Mouse (Mus musculus) mature B cell (primary cell): ENCODE data around the gene Tmcc3.
"Not testable (repeated sequence)": the region's sequence is repeated elsewhere in the genome, so short reads cannot be mapped to it uniquely, and the experiment has no call there.

Source experiments
- in situ Hi-C: fragments of 300-500 bp; cut with MboI; formaldehyde crosslinking; loops from 2 replicates; pipeline ENCODE4 v1.14.3; 2019

Tmcc3 gene

GRCm38 (mm10) chr10:94575958-94576357 lies 264.2 kb downstream of the Tmcc3 start:
- in situ Hi-C loops, result no loop called here

GRCm38 (mm10) chr10:94578870-94579269 lies 267.1 kb downstream of the Tmcc3 start:
- in situ Hi-C loops, result no loop called here

GRCm38 (mm10) chr10:94581384-94581783 lies 269.6 kb downstream of the Tmcc3 start:
- in situ Hi-C loops, result no loop called here

GRCm38 (mm10) chr10:94583714-94584113 lies 272.0 kb downstream of the Tmcc3 start:
- in situ Hi-C loops, result no loop called here

GRCm38 (mm10) chr10:94584851-94585359 lies 273.2 kb downstream of the Tmcc3 start:
- in situ Hi-C loops, result no loop called here

GRCm38 (mm10) chr10:94585819-94586218 lies 274.1 kb downstream of the Tmcc3 start:
- in situ Hi-C loops, result no loop called here

- in situ Hi-C loops, result no loop called here
These were observed 277.2 kb downstream of the Tmcc3 start for GRCm38 (mm10) chr10:94588976-94589375.

GRCm38 (mm10) chr10:94595705-94596104 lies 284.0 kb downstream of the Tmcc3 start:
- in situ Hi-C loops, result no loop called here

GRCm38 (mm10) chr10:94599846-94600245 lies 288.1 kb downstream of the Tmcc3 start:
- in situ Hi-C loops, result not testable (repeated sequence)

- in situ Hi-C loops, result no loop called here
These were observed 289.3 kb downstream of the Tmcc3 start for GRCm38 (mm10) chr10:94601034-94601433.

- in situ Hi-C loops, result no loop called here
These were observed 293.7 kb downstream of the Tmcc3 start for GRCm38 (mm10) chr10:94605491-94605890.

GRCm38 (mm10) chr10:94609309-94609777 lies 297.6 kb downstream of the Tmcc3 start:
- in situ Hi-C loops, result no loop called here

- in situ Hi-C loops, result no loop called here
These were observed 299.6 kb downstream of the Tmcc3 start for GRCm38 (mm10) chr10:94611228-94611968.

- in situ Hi-C loops, result no loop called here
These were observed 300.3 kb downstream of the Tmcc3 start for GRCm38 (mm10) chr10:94611969-94612440.

- in situ Hi-C loops, result no loop called here
These were observed 307.8 kb downstream of the Tmcc3 start for GRCm38 (mm10) chr10:94619586-94619985.

GRCm38 (mm10) chr10:94620561-94620960 lies 308.8 kb downstream of the Tmcc3 start:
- in situ Hi-C loops, result loop anchor here (10.0 kb wide), 1 partner anchor 344 kb away; no protein-coding TSS in a partner anchor

- in situ Hi-C loops, result loop anchor here (10.0 kb wide), 1 partner anchor 343 kb away; no protein-coding TSS in a partner anchor
These were observed 309.9 kb downstream of the Tmcc3 start for GRCm38 (mm10) chr10:94621420-94622225.

- in situ Hi-C loops, result loop anchor here (10.0 kb wide), 1 partner anchor 343 kb away; no protein-coding TSS in a partner anchor
These were observed 310.5 kb downstream of the Tmcc3 start for GRCm38 (mm10) chr10:94622281-94622680.

GRCm38 (mm10) chr10:94622828-94623227 lies 311.1 kb downstream of the Tmcc3 start:
- in situ Hi-C loops, result loop anchor here (10.0 kb wide), 1 partner anchor 342 kb away; no protein-coding TSS in a partner anchor

- in situ Hi-C loops, result loop anchor here (10.0 kb wide), 1 partner anchor 341 kb away; no protein-coding TSS in a partner anchor
These were observed 311.9 kb downstream of the Tmcc3 start for GRCm38 (mm10) chr10:94623617-94624016.

- in situ Hi-C loops, result loop anchor here (10.0 kb wide), 1 partner anchor 340 kb away; no protein-coding TSS in a partner anchor
These were observed 313.3 kb downstream of the Tmcc3 start for GRCm38 (mm10) chr10:94625036-94625435.

GRCm38 (mm10) chr10:94625606-94626005 lies 313.9 kb downstream of the Tmcc3 start:
- in situ Hi-C loops, result loop anchor here (10.0 kb wide), 1 partner anchor 339 kb away; no protein-coding TSS in a partner anchor
